ENCODE assay signal across 18 mouse cellular contexts in genomic region chr14:106193583-106193982, GRCm38 (mm10).
DNase-seq lines count a peak whose midpoint lies in the region; ATAC-seq and TF ChIP-seq lines count a peak whose summit lies in the region.
"Had no signal": no experiment of that assay in that cellular context is flagged by ENCODE, and none has a peak within 500 bp of the region (broad histone marks: within the 10 kb centered on the region; RNA-seq: fewer than 3 reads in every experiment).

No protein-coding gene starts in this region.

- no peak overlapping the region for H3K9ac ChIP-seq in lung, embryonic 14.5 days
- H3K9ac ChIP-seq in MEL (ENCODE audit: control insufficient read depth, low read depth, low read length, poor library complexity, severe bottlenecking) = peak overlapping the region; percentile 57
- H3K9ac ChIP-seq: embryonic facial prominence, embryonic 12.5 days; forebrain, embryonic 15.5 days; heart, embryonic 15.5 days; hindbrain, embryonic 14.5 days had no signal

- 0 out of 2 replicates have a peak overlapping the region, but pooled peaks have one; percentile 27 for H3K27ac ChIP-seq in lung, embryonic 14.5 days (ENCODE audit: low read depth)
- peak overlapping the region; percentile 69 for H3K27ac ChIP-seq in MEL (ENCODE audit: control insufficient read depth, low read depth, low read length)
- H3K27ac ChIP-seq in brown adipose tissue, adult 24 weeks (replicated peaks; ENCODE audit: low read depth, low read length) = peak overlapping the region; percentile 95
- peak overlapping the region; percentile 59 for H3K27ac ChIP-seq in small intestine, adult 2 months (ENCODE audit: insufficient read depth, low read depth, low read length)
- H3K27ac ChIP-seq: embryonic facial prominence, embryonic 12.5 days; forebrain, embryonic 15.5 days; heart, adult 2 months; heart, embryonic 15.5 days; hindbrain, embryonic 14.5 days had no signal

- no peak for TF ChIP-seq EP300 in MEL (IDR thresholded peaks at IDR 0.05; ENCODE audit: low read depth in 1 of 2, low read length in 2 of 2)

- no peak for TF ChIP-seq POLR2A in MEL (IDR thresholded peaks at IDR 0.05; ENCODE audit: control insufficient read depth in 1 of 2, insufficient read depth in 1 of 2, low read depth in 1 of 2, low read length in 2 of 2, poor library complexity in 1 of 2)
- no peak for TF ChIP-seq POLR2A in small intestine, adult 2 months (IDR thresholded peaks at IDR 0.05; ENCODE audit: low read depth, low read length)

- no peaks in the 10 kb centered on the region for H3K27me3 ChIP-seq in lung, embryonic 14.5 days (ENCODE audit: insufficient read depth, low read length)
- H3K27me3 ChIP-seq in MEL (ENCODE audit: control insufficient read depth in 1 of 2, insufficient read depth in 2 of 2, low read length in 2 of 2) = no peaks in the 10 kb centered on the region
- H3K27me3 ChIP-seq in small intestine, adult 2 months (ENCODE audit: control insufficient read depth, insufficient read depth, low read length) = no peaks in the 10 kb centered on the region
- H3K27me3 ChIP-seq: embryonic facial prominence, embryonic 12.5 days; forebrain, embryonic 15.5 days; heart, embryonic 15.5 days had no signal

- ATAC-seq in lung, embryonic 14.5 days (ENCODE audit: insufficient read depth) = no peak
- no peak for ATAC-seq in activated CD4-positive, CD25-positive, alpha-beta regulatory T cell, adult 4 months
- ATAC-seq: forebrain, embryonic 15.5 days had no signal

- no peak for TF ChIP-seq CTCF in lung, embryonic 14.5 days (IDR thresholded peaks at IDR 0.05; ENCODE audit: low read depth)
- TF ChIP-seq CTCF in MEL (IDR thresholded peaks at IDR 0.05 in 2 of 3, conservative IDR thresholded peaks at IDR 0.05 in 1 of 3; ENCODE audit: control insufficient read depth in 1 of 3, insufficient read depth in 1 of 3, low read depth in 2 of 3, low read length in 3 of 3, poor library complexity in 1 of 3, severe bottlenecking in 1 of 3) = no peak
- no peak for TF ChIP-seq CTCF in small intestine, adult 2 months (IDR thresholded peaks at IDR 0.05; ENCODE audit: extremely low read depth, insufficient read length, insufficient replicate concordance, low read depth, low read length)

- H3K79me2 ChIP-seq in MEL (ENCODE audit: control insufficient read depth, insufficient read depth, low read length, poor library complexity) = no peaks in the 10 kb centered on the region; the same call in 1 of the 2 replicates

- 62% methylated on average over 2 of the region's 2 CpGs for WGBS in lung, embryonic 14.5 days
- 41% methylated on average over 2 of the region's 2 CpGs for WGBS in small intestine, adult 2 months

- H3K4me3 ChIP-seq in lung, embryonic 14.5 days (ENCODE audit: low read depth, low read length) = no peak overlapping the region
- peak overlapping the region; percentile 64 to 78 for H3K4me3 ChIP-seq in MEL (ENCODE audit: control insufficient read depth in 1 of 2, insufficient read depth in 1 of 2, low read depth in 2 of 2, low read length in 2 of 2)
- H3K4me3 ChIP-seq in brown adipose tissue, adult 24 weeks (ENCODE audit: insufficient read depth, low read depth, low read length) = no peak overlapping the region
- no peak overlapping the region for H3K4me3 ChIP-seq in small intestine, adult 2 months (ENCODE audit: low read depth, low read length)
- H3K4me3 ChIP-seq: embryonic facial prominence, embryonic 12.5 days; forebrain, embryonic 15.5 days; heart, adult 2 months; heart, embryonic 15.5 days had no signal

- no peak for DNase-seq in lung, embryonic 14.5 days
- no peak for DNase-seq in lung, adult 18-20 months
- no peak for DNase-seq in MEL (ENCODE audit: low read depth, low spot score)
- no peak for DNase-seq in cerebellum, postnatal 14 days
- DNase-seq: adrenal gland, postnatal 14 days; cerebellum, adult 8-10 months; cerebellum, postnatal 25 days; gastrocnemius, postnatal 14 days; heart, adult 2 months; heart, postnatal 14 days had no signal

- no peak for TF ChIP-seq RAD21 in MEL (IDR thresholded peaks at IDR 0.05; ENCODE audit: low read depth, low read length)

- no peaks in the 10 kb centered on the region for H3K4me1 ChIP-seq in lung, embryonic 14.5 days (ENCODE audit: insufficient read depth)
- peaks cover 4 to 20% of the 10 kb centered on the region in 2 experiments; a peak in 3 of 4 replicates for H3K4me1 ChIP-seq in MEL (ENCODE audit: control insufficient read depth in 1 of 2, insufficient read depth in 2 of 2, low read length in 2 of 2)
- peaks cover 6% of the 10 kb centered on the region; the same call in 1 of the 2 replicates for H3K4me1 ChIP-seq in brown adipose tissue, adult 24 weeks (ENCODE audit: control insufficient read depth, insufficient read depth, insufficient read length, low read length)
- H3K4me1 ChIP-seq in small intestine, adult 2 months (ENCODE audit: control insufficient read depth, insufficient read depth, insufficient read length, low read length) = peaks cover 4% of the 10 kb centered on the region; the same call in 1 of the 2 replicates
- H3K4me1 ChIP-seq: forebrain, embryonic 15.5 days had no signal

- no peaks in the 10 kb centered on the region for H3K9me3 ChIP-seq in lung, embryonic 14.5 days (ENCODE audit: low read depth, low read length)
- no peaks in the 10 kb centered on the region for H3K9me3 ChIP-seq in MEL (replicated peaks; ENCODE audit: insufficient read depth, low read length)
- H3K9me3 ChIP-seq: embryonic facial prominence, embryonic 12.5 days; forebrain, embryonic 15.5 days; heart, embryonic 15.5 days had no signal

- H3K4me2 ChIP-seq in lung, embryonic 14.5 days = no peak overlapping the region
- H3K4me2 ChIP-seq: embryonic facial prominence, embryonic 12.5 days; forebrain, embryonic 15.5 days; heart, embryonic 11.5 days; heart, embryonic 15.5 days; hindbrain, embryonic 14.5 days had no signal

- no peaks in the 10 kb centered on the region for H3K36me3 ChIP-seq in lung, embryonic 14.5 days (ENCODE audit: insufficient read depth)
- H3K36me3 ChIP-seq in MEL (ENCODE audit: control insufficient read depth in 1 of 2, insufficient read depth in 2 of 2, low read length in 2 of 2) = peaks cover 0 to 17% of the 10 kb centered on the region in 2 experiments; a peak in 2 of 4 replicates
- H3K36me3 ChIP-seq in small intestine, adult 2 months (ENCODE audit: control insufficient read depth, insufficient read depth, low read length) = no peaks in the 10 kb centered on the region
- H3K36me3 ChIP-seq: embryonic facial prominence, embryonic 12.5 days; forebrain, embryonic 15.5 days; heart, embryonic 15.5 days had no signal

TF ChIP-seq in MEL, 35 proteins besides CTCF, POLR2A, EP300 and RAD21:
- 0 out of 2 replicates have a peak, but pooled peaks have one; percentile 3 for TF ChIP-seq TCF12 (IDR thresholded peaks at IDR 0.05; ENCODE audit: low read depth, low read length)
- peak; percentile 61 for TF ChIP-seq SIN3A (IDR thresholded peaks at IDR 0.05; ENCODE audit: low read length)
- no peak for TF ChIP-seq MXI1 (IDR thresholded peaks at IDR 0.05; ENCODE audit: low read depth, low read length)
- TF ChIP-seq ETS1 (IDR thresholded peaks at IDR 0.05; ENCODE audit: low read depth, low read length) = peak; percentile 7; the same call in 1 of the 2 replicates

Comparison
In these comparisons a context has a peak if more than half of its experiments do, and no peak if none do; other contexts are left out.
1. H3K27ac ChIP-seq: peak in every context shown above with its lines; median percentile 95 in brown adipose tissue, adult 24 weeks; 69 in MEL; 59 in small intestine, adult 2 months; 27 in lung, embryonic 14.5 days.
2. H3K4me3 ChIP-seq: peak in MEL (2 of 2); none in lung, embryonic 14.5 days (single experiment), brown adipose tissue, adult 24 weeks (single experiment) and small intestine, adult 2 months (single experiment).